Mouse (Mus musculus) cerebellum, postnatal 10 days (tissue): ENCODE results near the gene Gm11562.

Source experiments
- DNase-seq, 2 experiments: peaks; one replicate each; pipeline ENCODE4 v3.0.0; 2021; ENCODE audit warnings: mixed read lengths in 2 of 2

The Gm11562 gene

GRCm38 (mm10) chr11:99583245-99583704 is 37.0 kb downstream of the Gm11562 start, which contains the start of gene Krtap1-4:
Gene Krtap1-4 (minus strand): TSS chr11:99583654.
- no peak for DNase-seq

DNA sequence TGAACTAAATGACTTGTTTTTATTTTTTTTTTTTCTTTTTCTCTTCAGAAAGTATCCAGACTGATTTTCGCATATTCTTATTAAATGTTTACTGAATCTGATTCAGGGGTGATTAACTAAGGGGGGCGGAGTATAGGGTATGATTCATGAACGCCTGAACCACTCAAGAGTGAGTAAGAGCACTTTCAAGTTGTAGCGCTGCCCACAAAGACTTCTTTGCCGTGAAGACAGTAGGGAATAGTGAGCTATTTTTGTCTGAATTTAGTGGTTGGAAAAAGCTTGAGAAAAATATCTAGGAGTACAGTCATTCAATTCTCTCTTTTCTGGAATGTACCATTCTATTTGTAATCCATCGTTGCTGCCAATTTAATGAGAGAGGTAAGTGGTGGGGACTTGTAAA is 38.7 kb downstream of the Gm11562 start:
- no peak for DNase-seq

DNA sequence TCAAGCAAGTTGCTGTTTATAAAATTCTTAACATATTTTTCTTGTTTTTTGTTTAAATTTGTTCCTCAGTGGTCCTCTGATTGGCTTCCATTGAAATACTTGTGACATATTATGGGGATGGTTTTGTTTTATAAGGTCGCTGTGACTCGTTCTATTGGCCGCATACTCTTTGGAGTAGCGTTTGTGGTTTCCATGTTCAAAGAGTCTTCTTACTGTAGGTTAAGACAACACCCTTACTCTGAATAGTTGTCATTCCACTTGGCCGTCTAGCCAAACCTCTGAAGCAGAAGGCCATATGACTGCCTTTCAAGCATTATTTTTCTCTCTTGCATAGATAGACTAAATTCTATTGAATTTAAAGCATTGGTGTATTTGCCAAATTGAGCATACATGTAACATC is 39.2 kb downstream of the Gm11562 start:
- DNase-seq, result no peak

DNA sequence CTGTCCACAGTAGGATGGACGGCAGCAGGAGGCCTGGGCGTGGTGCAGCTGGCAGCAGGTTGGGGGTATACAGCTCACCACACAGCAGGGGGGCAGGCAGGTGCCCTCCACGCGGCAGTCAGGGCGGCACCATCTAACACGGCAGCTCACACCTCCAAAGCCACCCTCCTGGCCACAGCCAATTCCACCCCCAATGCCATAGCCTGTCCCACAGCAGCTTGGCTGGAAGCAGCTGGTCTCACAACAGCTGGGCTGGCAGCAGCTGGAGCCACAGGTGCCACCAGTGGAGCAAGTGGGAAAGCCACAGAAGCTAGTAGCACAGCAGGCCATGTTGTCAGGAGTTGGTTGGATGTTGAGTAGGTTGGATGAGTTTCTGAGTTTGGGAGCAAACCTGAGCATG is 39.6 kb downstream of the Gm11562 start, which contains the start of gene Krtap1-5:
Krtap1-5 (minus strand) TSS at position 381 of the 400 bp plus-strand sequence.
- DNase-seq, result no peak

DNA sequence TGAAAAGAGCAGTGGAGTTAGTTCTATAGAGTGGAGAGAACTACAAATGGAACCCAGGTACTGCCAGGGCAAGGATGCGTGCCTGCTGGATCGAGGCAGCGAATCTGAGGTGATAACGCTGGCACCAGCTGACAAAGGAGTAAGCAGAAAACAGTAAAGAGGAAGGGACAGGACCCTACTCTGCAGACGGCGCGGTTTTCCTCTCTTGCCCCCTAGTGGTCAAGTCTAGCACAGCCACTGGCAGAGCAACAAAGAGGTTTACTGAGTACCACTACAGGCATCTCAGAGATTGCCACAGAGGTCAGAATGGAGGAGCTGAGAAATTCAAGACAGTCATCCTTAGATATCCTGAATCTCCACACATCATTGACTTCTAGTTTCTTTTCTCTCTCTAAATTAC is 46.1 kb downstream of the Gm11562 start:
- DNase-seq, result peak; percentile 90

GRCm38 (mm10) chr11:99573164-99573563 is 47.1 kb downstream of the Gm11562 start:
- DNase-seq, result no peak
